Mouse (Mus musculus) cerebellum, adult 11-12 months (tissue): Measurements from ENCODE around the gene Srrt.

ENCODE experiments used
- DNase-seq: peaks from one replicate; pipeline ENCODE4 v3.0.0; 2022

Gene Srrt

DNA sequence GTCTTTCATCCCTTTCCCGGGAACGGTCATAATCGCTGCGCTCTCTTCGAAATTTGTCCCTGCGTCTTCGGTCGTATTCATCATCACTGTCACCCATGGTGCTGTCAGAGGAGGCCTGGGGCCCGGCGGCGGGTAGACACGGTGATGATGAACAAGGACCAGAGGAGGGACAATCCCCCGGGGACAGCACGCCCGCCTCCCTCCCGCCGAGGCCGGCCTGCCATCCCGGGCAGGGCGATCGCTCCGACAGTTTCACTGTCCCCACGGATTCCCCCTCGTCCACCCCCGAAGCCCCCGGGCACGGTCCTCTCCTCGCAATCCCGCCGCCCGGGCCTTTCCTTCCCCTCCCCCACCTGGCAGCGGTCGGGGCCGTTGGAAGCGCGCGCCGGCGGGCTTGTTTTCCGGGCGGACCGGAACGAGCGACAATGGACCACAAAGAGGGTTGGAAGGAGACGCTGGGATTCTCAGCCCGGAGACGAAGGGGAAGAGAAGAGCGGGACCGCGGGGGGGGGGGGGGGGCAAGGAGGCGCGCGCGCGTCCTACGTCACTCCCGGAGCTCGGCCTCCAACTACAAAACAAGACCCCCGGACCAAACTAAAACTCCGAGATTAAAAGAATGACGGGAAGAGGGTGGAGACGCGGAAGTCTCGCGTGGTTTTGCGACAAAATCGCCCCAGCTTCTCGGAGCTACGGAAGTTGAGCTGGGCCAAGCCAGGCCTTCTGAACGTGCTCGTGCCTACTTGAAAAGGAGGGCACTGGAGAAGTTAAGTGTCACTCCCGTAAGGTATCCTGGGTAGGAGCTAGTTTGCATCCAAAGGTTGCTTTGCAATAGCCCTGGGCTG, at the start of gene Srrt:
Srrt (minus strand) TSS at position 604 of the 842 bp plus-strand sequence.
- DNase-seq = peak; percentile 91

DNA sequence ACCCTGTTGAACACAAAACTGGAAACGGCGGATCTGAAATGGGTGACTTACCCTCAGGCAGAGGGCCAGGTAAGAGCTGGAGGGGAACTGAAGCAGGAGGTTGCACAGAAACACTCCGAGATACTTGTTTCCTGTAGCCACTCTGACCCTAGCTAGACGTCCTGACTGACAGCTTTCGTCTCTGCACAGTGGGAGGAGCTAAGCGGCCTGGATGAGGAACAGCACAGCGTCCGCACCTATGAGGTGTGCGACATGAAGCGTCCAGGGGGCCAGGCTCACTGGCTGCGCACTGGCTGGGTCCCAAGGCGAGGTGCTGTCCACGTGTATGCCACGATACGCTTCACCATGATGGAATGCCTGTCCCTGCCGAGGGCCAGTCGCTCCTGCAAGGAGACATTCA, 46.6 kb upstream of the Srrt start:
- no peak for DNase-seq

DNA sequence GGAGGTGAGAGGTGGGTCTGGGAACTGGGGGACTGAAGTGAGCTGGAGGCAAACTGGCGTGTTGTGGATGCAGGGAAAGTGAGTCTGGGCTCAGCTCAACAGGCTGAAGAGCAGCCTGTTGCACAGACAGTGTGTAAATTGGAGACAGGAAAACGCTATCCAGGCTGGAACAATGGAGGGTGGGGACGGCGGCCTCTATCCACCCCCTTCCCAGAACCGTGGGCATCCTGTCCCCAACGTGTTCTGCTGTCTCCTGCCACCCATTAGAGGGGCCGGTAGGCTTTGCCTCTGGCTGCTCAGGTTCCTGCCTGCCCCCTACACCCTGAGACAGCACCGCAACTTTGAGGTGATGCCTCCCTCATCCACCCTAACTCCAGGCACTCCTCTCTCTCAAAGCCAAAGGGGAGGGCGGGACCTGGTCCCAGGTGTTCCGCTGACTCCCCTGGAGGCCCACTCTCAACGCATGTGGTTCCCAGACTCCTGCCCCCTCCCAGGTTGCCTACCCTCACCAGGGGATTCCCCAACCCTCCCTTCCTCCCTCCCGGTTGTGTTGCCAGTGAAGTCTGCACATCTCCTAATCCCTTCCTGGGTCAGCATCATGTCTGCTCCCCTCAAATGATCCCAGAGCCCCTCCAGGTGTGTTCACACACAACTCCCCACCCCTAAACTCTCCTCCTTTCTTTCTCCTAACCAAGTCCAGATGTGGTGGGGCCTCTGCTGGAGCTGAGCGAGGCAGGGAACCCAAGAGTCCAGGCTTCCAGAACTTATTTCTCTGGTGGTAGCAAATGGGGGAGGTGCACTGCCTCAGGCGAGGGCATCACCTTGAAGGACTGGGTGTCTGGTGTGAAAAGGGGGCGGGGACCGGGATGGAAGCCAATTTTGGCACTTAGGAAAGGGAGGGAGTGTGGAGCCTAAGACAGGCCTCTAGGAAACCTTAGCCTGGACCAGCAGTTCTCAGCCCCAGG, 44.8 kb upstream of the Srrt start:
- no peak for DNase-seq

DNA sequence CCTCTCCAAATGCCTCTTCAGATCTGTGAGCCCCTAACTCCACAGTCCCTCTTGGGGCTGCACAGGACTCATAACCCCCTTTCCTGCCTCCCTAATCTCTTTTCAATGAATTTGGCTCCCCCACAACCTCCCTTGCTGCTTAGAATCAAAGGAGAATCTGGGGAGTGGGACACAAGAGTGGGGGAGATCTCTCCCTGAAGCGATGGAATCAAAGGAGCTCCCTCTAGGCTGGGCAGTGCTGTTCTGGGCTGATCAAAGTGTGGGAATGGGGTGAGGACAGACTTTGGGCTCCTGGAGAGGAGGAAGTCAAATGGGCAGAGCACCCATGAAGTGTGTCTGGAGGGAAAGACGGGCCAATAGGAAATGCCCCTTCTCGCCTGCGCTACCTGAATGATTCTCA, 43.9 kb upstream of the Srrt start:
- DNase-seq = no peak

DNA sequence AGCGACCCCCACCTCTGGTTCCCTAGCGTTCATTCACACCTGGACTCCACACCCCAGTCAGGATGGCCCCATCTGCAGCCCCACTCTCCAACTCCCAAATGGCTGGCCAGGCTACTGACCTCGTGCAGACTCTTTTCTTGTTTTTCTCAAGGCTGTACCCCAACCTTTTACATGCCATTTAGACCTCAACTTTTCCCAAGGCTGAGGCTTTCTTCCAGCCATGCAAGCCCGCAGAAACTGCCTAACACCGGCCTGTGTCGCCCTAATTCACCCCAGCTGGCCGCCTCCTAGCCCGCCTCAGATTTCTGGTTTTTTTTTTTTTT, 43.5 kb upstream of the Srrt start:
- DNase-seq = no peak

DNA sequence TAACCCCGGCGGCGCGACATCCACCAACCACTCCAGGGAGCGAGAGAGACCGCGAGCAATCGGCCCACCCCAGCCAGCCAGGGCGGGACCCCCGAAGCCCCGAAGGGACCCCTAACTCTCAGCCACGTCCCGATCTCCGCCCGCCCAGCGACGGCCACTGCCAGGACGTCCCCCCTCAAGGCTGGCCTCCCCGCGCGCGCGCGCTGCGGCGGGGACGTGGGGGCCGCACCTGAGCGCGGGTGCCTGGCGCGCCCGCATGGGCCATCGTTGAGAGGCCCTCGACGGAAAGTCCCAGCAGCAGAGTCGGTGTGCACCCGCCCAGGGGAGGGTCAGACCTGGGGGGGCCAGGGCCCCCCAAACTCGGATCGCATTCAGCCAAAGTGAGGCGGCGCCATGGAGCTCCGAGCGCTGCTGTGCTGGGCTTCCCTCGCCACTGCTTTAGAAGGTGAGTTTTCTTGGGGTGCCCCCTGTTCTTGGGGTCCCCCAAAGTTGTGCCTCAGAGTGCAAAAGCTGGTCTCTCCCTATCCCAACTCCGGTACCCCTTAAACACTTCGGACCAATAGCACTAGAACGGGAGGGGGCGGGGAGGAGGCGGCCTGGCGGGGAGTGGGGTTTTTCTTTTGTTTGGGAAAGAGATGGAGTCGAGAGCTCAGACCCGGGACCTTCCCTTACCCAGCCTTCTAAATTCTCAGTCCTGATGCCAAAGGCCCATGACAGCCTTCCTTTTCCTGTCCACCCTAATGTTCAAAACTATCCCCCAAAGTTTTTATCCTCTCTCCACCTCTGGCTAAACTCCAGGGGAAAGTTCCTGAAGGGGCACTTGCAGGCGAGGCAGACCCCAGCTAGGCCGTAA, 43.0 kb upstream of the Srrt start:
- no peak for DNase-seq

DNA sequence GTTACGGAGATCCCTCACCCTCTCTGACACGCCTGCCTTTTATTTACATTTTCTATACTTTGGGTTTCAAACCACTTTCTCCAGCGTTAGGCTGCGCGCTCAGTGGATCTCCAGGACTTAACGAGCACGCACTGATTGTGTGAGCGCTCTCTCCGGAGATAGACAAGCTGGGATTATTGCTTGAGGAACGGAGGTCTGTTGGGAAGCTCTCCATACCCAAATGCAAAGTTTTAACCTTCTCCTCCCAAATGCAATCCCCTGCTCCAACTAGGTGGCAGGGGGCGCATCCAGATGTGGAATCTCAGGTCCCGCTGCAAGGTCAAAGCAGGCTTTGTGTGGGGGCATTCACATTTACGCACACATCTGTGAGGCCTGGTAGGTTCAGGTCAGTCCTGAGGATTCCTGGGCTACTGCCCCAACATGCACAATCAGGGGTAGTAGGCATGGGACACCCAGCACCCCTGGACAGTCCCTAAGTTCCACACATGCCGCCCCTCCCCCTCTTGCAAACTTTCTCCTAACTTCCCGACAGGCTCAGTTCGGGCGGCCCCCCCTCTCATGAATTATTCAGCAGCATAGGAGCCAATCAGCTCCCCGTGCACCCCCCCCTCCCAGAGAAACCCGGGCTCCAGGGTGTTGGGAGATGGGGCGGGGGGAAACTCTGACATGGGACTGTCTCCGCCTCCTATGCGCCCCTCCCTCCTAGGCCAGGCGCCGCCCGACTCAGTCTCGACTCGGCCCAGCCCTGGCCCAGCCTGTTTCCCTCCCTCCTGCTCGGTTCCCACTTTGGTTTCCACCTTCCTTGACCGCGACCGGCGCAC, 42.1 kb upstream of the Srrt start, which contains the start of gene Ephb4:
Ephb4 (plus strand) TSS at position 726 of the 821 bp plus-strand sequence.
- peak; percentile 38 for DNase-seq

DNA sequence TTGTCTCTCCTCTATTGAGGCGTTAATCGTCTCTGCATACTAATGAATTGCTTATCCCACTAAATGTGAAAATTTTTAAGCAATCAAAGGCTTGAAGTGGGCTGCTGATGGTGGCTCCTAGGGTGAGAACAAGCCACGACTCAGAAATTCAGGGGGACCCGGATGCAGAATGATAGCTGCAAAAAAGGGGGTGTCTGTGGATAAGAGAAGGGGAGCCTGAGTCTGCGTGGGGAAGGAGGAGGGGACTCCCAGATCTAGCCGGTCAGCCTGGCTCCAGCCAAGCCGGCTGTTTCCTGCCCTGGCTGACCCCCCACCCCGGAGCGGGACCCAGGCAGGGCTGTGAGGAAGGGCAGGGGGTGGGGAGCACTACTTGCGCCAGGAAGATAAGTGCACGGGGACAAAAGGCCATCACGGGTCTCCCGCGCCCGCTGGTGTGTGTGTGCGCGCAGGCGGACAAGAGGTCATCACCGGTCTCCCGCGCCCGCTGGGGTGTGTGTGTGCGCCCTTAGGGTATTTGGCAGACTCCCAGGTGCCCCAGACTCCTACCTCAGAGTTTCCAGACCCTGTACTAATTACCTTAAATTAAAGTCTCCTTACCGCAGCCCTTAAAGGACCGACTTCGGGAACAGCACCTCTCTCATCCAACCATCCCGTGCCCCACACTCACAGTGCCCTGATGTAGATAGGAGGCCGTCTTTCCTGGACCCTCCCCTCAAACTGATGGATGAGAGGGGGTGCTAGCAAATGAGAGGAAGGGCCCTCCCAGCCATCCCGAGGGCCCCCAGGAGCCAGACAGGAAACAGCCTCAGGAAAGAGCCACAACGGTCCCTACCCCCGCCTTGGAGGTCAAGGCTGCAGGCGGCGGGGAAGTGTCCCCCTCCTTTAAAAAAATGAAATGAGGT, 41.3 kb upstream of the Srrt start:
- no peak for DNase-seq

DNA sequence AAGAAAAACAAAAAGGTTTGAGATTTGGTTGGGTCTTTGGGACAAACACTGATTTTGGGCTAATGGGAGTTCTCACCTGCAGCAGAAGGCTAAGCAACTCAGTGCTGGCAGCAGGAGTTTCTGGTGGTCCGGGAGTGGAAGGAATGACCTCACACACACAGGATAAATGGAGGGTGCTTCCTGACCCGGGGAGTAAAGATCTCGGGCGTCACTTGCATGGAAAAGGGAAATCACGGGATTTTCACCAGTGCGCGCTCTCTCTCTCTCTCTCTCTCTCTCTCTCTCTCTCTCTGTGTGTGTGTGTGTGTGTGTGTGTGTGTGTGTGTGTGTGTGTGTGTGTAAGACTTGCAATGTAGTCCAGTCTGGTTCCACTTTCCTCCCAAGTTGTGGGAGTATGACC, 40.4 kb upstream of the Srrt start:
- no peak for DNase-seq

DNA sequence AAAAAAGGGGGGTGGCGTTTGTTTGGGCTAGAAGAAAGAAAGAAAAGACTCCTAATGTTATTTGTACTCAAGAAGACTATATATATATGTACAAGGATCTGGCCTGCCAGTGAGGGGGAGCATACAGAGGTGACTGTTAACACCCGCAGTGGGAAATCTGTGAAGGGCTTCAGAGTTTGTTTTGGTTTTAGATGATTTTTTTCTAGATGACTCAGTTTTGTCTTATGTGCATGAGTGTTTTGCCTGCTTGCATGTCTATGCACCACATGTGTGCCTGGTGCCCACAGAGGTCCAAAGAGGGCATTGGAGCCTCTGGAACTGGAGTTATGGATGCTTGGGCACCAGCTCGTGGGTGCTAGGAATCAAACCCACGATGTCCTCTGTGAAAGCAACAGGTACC, 39.5 kb upstream of the Srrt start:
- no peak for DNase-seq

DNA sequence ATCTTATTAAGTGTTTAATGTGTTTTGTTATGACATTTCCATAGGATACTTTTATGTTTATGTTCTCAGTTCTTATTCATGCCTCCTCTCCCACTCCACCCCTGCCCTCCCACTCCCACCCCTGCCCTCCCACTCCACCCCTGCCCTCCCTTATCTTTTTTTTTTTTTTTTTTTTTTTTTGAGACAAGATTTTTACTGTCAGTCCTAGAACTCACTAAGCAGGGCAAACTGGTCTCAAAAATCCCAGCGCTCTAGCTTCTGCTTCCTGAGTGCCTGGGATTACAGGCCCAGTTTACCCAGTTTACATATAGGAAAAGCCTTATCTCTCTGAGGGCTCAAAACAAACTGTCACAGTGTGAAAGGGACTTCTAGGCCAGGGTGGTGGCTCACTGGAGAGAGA, 38.9 kb upstream of the Srrt start:
- DNase-seq = no peak

DNA sequence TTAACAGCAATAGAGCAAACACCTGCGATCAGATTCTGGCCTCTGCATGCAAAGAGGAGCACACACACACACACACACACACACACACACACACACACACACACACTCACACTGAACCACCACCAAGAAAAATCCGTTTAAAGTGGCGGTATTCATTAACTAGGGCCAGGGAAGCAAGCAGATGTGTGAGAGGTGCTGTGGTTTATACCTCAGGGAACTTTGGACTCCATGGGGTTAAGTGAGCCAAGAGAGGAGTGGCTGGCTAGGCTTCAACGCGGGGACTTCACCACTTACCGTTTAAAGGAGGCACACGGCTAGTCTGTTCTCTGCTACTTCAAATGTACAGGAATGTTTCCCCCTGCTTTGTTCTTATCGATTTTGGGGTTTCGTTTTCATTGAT, 38.3 kb upstream of the Srrt start:
- no peak for DNase-seq

DNA sequence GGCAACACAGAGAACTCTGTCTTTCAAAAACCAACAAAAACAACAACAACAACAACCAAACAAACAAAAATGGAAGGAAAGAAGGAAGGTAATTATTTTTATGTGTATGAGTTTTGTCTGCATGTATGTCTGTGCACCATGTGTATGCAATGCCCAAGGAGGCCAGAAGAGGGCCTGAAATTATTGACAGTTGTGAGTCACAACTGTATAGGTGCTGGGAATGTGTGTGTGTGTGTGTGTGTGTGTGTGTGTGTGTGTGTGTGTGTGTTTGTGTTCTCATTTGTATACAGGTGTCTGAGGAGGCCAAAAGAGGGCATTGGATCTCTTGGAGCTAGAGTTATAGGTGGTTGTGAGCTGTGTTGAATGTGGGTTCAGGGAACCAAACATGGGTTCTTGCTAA, 36.4 kb upstream of the Srrt start:
- no peak for DNase-seq

DNA sequence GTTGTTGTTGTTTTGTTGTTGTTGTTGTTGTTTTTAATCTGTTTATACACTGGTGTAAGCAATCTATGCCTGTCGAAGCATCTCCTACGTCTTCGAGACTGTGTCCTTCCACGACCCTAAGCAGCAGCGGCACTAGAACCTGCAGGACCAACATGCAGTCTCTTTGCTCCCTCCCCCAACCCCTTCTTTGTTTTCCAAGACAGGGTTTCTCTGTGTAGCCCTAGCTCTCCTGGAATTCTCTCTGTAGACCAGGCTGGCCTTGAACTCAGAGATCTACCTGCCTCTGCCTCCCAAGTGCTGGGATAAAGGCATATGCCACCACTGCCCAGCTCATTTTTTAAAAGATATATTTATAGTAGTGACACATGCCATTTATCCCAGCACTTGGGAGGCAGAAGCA, 35.9 kb upstream of the Srrt start:
- no peak for DNase-seq

DNA sequence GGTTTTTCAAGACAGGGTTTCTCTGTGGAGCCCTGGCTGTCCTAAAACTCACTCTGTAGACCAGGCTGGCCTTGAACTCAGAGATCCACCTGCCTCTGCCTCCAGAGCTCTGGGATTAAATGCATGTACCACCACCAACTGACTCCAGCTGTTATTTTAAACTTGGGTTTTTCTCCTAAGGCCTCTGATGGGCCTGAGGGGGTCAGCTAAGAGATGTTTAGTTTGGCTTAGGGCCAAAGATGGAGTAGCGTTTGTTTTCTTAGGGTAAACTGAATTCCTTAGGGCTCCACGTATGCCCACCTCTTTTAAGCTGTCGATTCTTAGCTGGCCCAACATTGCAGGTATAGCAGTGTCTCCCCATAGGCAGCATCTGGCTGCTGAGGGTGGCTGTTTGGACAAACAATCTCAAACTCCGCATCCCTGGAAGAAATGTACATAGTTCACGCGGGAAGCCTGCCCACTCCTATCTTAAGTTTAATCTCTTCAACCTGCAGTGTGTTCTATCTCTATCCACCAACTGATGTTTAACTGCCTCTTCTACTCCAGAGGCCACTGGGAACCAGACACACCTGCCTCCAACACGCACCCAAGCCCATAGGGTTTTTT, 35.0 kb upstream of the Srrt start:
- no peak for DNase-seq

DNA sequence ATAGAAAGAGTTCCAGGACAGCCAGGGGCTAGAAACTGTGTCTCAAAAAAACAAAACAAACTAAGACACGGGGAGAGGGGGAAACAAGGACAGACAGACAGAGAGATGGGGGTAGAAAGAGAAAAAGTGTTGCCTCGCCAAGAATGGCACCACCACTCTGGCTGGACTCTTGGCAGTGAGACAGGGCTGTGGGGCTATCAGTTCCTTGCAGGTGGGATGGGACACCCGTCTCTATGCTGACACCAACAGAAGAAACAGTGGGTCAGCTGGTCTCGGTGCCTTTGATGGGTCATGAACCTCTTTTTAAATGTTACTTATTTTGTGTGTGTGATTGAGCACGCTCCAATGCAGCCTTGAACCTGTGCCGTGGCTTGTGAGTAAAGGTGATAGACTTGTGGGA, 32.7 kb upstream of the Srrt start:
- peak; percentile 26 for DNase-seq

DNA sequence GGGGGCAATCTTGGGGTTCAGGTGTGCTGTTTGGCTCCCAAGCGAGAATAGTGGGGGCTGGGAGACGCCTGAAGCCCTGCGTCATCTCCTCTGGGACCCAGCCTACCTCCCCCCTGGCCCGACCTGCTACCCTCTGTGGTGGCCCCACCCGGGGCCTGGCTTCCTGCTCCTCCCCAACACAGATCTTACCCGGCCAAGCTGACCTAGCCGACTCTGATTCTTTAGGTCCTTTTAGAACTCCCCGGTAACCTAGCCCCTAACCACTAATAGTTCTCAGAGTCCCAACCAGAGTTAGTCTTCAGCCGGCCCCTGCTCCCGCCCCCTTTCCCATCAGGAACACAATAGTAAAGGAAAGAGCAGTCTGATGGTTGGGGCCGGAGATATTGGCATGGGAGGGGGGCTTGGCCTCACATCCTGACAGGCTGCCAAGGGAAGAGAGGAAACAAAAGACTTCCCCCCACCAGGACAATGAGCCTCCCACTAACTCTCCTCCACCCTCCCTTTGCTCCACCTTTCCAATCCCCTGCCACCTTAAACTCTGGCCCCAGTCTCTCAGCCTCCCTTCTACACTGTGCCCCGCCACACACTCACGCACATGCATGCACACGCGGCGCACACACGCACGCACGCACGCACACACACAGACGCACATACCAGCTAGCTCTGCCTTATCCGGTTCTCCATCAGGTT, 32.0 kb upstream of the Srrt start:
- DNase-seq = peak; percentile 70

DNA sequence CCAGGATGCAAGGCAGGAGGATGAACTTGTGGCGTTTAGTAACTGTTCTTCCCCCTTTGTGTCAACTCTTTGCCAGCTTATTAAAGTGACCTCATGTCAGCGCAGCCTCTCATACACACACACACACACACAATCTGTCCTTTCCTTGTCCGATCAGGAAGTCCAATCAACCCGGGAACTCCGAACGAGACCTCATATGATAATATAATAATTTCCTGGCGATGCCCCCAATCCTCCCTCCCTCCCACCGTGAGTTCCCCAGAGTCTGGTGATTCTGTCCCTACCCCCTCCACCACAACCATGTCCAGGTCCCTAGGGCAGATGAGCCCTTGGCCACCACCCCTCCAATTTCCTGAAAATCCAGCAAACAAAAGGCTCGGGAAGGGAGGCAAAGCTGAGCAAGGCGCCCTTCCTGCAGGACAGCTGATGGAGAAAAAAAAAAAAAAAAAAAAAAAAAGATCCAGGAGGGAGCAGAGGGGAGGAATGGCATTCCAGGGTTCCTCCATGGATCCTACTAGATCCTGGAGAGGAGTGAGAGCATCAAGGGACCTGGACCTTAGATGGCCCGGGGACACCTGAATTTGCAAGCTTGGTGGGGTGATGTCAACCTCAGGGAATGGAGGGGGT, 31.3 kb upstream of the Srrt start:
- DNase-seq = peak; percentile 64

DNA sequence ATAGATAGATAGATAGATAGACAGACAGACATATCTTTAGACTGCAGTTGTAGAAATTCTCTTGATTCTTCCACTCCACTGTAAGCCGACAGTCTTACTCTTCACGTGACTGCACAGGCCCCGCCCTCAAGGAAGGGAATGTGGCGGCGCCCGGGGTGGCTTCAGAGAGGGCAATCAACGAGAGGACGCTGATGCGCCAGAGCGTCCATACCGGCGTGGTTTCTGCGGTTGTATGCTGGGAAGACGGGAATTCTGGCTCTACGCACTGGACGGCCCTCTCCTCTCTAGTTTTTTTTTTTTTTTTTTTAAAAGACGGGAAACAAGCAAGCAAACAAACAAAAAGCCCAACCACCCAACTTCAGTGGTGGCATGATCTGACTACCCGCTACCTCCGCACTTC, 30.8 kb upstream of the Srrt start:
- DNase-seq = peak; percentile 93
